Mouse (Mus musculus) neutrophil, adult 5-6 weeks (primary cell): Measurements from ENCODE around the gene Borcs7. TPM values are rescaled to one million over a fixed set of nuclear protein-coding genes. Genes with fewer than 3 reads are reported as not detected.

Experiments used
- ATAC-seq: fragments of 151-379, 151-347 bp; 2 replicates; pipeline ENCODE4 v1.8.0; 2017; ENCODE audit warnings: mild to moderate bottlenecking, moderate TSS enrichment; ENCODE audit not compliant: insufficient number of reproducible peaks, poor library complexity, low FRiP score, severe bottlenecking; ENCODE audit errors: extremely low read depth
- total RNA-seq: library from RNA; stranded (forward); fragments of 200-1000 nt; gene quantifications from 2 replicates; pipeline ENCODE4 v1.2.3, GENCODE M21; 2017

Gene Borcs7
- 3.8 and 4.3 TPM in 2 replicates for total RNA-seq

DNA sequence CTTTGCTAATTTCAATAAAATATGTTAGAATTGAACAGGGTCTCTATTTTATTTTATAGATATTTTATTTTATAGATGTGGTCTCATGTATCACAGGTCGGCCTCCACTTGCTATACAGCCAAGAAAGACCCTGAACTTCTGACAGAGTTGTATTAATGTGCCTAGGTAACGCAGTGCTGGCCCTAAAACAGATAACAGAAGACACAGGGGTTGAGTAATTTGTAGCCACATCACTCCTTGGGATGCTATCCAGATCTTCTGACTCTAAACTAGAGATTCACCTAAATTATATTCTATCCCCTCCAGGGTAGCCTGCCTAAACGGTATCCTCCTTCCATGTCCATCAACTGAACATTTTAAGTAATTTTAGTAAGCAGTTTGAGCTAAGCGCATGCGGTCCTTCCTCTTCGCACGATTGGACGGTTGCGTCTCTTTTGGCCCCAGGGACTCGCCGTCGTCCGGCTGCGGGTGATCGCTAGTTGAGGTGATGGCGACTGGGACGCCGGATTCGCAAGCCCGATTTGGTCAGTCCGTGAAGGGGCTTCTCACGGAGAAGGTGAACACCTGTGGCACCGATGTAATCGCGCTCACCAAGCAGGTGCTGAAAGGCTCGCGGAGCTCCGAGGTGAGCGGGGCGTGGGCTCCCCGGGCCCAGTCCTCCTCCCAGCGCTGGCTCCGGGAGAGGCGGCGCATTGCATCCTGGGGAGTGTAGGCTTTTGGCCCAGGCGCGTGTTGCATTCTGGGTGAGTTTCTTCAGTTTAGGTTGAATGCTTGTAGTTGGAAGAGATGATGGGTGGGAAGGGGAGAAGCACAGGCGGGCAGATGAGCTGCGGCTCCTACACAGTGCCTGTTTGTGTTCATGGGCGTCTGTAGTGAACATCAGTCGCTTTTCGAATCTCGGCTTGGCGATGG is at the start of gene Borcs7:
Gene Borcs7, plus strand, starts transcription at position 447 of the 913 bp plus-strand sequence.
- ATAC-seq, result peak; percentile 92

DNA sequence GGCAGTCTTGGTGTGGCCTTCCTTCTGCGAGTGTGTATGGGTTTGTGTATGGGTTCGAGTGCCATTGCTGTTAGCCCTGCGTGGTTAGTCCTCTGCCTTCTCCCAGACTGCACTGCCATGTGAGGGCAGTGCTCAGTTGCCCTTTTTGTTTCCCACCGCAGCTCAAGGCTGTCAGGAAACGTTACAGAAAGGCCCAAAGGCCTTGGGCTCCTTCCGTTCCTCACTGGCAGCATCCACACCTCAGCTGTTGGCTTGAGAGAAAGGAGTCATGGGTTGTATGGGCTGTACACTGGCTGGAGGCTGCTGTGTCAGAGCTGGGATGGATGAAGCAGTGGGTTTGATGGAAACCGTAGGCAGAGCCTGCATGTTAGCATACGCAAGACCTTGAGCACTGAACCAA is 48.9 kb upstream of the Borcs7 start:
- no peak for ATAC-seq

DNA sequence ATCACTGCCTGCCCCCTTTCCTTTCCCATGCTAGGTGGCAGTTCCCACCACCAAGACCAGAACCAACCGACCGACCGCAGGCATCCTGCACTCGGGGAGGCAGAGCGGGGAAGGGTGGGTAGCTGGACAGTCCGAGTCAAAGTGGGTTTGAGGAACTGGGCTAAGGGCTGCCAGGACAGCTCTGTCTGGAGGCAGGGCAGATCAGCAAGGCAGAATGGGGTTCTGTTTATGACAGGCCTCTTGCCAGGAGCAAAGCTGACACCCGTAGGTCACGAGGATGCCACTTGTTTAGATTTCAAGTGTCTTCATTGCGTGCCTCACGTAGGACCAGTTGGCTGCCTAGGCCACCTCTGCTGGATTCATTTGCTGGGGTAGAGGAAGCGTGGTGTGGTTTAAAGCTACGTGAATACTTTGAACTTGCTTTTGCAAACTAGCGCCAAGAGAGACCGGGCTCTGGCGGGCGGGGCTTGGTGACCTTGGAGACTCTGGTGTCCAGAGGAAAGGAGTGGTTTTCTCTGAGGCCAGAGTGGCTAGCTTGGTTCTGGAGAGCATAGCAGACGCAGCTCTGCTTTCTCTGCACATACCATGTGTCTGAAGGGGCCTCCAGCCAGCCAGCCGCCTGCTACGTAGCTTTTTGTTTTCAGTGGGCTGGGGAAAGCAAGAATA is 48.2 kb upstream of the Borcs7 start:
- ATAC-seq, result no peak

DNA sequence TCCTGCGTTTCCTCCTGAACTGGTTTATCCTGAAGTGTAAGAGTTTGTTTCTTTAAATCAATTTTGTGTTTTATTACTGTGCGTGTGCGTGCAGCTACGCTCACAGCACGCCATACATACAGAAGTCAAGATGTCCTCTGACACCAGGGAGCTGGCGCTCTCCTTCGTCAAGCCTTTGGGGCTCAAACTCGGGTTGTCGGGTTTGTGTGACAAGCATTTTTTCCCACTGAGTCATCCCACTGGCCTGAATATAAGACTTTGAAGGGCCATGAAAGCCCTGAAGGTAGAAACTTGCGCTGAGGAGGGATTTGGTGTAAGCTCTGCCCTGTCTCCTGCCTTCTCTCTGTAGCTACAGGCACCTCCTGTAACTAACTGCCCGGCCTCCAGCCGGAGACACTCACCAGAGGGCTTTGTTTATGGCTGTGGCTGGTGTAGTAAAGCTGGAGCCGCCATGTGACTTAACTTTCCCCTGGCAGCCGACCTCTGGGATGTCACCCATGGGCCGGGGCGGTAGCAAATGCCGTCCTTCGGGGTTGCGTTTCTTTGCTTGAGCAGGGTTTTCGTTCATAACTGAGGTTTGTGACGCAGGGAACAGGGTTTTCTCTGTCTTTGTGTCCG is 47.5 kb upstream of the Borcs7 start:
- ATAC-seq, result no peak

DNA sequence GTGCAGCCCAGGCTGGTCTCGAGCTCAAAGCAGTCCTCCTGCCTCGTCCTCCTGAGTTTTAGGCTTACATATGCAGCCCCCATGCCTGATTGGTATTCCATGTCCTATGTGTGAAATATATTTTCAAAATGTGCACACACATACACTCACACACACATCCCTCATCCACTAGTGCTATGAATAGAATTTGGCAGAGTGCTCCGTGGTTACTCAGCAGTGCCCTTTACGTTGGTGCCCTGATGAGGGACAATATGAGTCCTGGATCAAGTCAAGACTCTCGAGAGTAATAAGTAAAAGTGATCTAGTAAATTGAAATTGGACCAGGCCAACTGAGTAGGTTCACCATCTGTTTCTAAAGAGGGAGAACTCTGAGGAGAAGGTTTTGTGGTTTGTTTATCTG is 46.5 kb upstream of the Borcs7 start:
- no peak for ATAC-seq

DNA sequence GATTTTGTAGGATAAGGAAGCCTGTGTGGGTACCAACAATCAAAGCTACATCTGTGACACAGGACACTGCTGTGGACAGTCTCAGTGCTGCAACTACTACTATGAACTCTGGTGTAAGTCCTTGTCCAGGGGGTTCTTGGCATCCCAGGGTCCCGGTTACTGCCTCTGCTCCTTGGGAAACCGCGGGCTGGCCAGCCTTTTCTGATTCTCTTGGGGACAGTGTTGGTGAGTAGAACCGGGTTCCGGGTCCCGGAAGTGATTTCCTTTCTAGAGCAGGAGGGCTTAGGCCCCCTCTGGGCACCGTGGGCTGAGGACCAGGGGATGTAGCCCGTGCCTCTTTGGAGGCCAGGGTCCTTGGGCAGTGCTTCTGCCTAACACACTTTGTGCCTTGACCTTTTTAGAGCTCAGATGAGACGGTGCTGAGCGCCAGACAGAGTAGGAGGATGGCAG is 45.3 kb upstream of the Borcs7 start:
- ATAC-seq, result no peak

DNA sequence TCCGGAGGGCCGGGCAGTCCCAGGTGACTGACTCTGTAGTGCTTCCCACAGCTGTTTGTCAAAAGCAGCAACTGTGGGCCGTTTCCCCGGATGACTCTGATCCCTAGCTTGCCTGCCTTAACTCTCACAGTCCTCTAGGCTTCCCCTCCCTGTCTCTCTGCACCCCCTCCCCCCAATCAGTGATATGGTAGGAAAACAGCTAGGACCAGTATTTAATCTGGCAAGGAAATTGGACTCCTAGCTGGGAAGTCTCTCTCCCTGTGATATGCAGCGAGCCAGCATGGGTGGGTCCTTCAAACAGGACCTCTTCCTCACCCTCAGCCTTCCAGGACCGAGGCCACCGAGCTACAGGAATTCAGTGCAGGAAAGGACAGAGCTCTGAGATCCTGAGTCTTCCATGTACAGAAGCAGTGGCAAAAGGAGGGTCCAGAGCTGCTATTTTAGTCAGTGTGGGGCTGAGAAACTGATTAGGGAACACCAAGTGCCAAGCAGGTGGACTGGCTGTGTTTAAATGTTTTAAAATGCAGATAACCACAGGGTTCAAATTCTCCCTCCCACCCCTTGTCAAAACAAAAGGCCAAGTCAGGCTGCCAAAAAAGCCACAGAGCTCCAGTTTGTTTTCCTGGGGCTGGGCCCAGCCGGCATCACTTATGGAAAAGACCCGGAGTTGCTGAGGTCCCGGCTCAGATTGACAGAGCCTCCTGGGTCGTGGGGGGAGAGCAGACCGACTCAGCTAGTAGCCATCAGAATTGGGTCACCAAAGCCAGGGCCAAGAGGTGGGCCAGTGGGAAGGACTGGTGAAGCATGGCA is 44.7 kb upstream of the Borcs7 start:
- no peak for ATAC-seq

DNA sequence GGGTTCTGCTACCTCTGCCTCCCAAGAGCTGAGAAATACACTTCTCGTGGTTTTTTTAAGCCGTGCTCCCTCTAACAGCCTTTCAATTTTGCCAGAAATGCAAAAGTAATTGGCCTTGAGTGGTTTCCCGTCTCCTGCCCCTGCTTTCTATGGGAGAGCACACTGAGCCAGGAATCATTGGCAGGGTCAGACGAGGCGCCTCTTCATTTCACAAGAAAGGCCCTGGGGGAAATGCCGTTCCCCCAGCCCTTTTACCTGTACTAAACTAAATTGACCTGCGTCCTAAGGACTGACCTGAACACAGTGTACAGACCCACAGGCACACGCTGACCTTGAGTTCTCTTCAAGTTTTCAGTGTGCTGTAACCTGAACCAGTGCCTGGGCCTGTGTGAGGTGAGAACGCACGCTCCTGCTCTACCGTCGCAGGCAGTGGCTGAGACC is 43.6 kb upstream of the Borcs7 start:
- ATAC-seq, result no peak

DNA sequence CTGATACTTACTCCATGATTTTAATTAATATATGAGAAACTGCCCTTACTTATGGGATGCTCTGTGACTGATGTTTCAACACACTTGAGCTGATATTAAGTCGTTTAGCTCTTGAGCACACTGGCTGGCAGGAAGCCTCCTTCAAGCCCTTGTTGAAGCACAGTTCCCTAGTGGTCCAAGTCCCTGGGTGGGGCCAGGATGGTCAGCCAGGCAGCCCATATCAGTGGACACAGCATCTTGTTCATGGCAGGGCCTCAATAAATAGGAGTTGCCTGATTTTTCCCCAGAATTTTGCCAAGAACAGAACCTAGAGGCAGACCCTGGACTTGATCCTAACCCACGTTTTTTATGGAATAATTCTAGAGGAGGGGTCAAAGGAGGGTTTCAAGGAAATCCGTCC is 42.5 kb upstream of the Borcs7 start:
- no peak for ATAC-seq

DNA sequence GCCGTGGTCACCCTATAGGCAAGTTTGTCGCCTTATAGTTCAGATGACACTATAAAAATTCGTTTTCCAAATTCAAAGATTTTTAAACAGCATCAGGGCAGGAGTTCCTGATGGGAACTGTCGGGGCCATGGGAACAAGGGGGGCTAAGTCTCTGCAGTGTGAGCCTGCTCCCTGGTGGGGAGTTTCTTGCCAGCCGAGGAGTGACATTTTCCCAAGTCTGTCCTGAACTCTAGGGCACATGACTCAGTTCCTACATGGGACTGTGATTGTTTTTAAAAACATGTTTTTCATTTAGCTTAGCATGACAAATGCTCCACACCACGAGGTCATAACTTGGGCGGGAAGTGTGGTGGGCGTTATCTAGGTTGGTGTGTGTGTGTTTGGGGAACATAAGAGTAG is 41.9 kb upstream of the Borcs7 start:
- ATAC-seq, result no peak

DNA sequence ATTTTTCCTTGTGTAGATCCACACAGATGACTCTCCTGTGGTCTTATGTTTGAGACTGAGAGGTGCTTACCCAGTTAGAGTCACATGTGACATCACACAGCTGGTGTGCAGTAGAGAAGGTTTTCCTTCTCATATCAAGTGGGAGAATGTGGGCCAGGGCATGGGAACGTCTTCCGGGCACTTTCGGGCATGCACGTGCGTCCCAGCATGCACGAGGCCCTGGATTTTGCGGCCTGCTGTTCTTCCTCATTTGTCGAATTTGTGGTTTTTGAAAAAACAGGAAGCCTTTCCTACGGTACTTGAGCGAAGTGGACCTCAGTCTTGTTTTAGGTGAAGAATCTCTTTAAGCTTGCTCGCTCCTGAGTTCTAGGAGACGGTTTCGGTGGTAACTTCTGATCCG is 41.1 kb upstream of the Borcs7 start:
- ATAC-seq, result peak; percentile 51

DNA sequence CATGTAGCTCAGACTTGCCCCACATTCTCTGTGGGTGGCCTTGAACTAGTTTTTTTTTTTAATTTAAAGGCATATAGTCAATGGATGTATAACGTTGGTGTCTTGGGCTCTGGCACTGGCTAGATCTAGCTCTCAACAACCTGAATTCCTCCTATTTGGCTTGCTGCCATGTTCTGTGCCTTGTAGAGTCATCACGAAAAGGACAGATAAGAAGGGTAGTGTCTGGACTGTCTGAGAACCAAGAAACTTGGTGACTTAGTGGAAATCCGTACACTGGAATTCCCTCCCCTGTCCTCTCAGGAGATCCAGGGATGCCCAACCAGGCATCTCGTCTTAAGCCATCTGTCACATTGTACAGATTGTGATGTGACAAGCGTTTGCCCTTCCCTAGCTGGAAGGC is 36.5 kb upstream of the Borcs7 start:
- no peak for ATAC-seq

DNA sequence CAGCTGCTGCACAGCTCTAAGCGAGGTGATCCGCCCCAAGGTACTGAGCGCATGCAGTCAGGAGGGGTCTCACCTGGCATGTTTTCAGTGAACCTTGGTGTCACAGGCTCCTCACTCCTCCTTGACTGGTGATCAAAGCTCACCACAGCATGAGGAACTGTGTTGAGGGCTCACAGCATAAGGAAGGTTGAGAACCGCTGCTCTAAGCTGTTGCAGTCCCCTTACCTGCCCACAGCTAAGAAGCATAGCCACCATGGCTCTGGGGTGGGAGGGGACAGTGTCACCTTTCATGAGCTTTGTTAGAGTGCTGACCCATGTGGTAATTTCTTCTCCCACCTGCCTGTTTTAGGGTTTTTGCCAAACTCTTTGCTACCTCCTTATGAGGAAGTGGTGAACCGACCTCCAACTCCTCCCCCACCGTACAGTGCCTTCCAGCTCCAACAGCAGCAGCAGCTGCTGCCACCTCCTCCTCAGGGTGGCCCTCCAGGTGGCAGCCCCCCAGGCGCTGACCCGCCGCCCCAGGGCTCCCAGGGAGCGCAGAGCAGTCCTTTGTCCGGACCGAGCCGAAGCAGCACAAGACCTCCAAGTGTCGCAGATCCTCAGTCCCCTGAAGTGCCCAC is 36.0 kb upstream of the Borcs7 start:
- ATAC-seq, result peak; percentile 27; the same call in 1 of the 2 replicates

DNA sequence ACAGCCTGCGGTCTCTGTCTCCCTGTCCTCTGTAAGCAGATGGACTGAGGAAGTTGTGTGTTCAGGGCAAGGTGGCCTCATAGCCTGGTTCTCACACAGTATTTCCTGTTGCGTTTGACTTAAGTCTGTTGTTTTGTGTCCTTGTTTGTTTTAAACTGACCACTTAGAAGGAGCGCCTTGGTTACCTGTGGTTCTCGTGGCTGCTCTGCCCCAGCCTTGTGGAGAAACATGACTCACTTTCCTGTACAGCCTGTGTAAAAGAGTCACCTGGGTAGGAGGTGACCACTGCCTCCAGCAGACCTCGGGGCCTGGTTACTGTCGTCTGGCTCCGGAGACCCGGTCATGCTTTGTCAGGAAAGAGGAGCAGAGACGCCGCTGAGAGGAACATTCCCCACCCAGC is 34.1 kb upstream of the Borcs7 start:
- ATAC-seq, result peak; percentile 67

DNA sequence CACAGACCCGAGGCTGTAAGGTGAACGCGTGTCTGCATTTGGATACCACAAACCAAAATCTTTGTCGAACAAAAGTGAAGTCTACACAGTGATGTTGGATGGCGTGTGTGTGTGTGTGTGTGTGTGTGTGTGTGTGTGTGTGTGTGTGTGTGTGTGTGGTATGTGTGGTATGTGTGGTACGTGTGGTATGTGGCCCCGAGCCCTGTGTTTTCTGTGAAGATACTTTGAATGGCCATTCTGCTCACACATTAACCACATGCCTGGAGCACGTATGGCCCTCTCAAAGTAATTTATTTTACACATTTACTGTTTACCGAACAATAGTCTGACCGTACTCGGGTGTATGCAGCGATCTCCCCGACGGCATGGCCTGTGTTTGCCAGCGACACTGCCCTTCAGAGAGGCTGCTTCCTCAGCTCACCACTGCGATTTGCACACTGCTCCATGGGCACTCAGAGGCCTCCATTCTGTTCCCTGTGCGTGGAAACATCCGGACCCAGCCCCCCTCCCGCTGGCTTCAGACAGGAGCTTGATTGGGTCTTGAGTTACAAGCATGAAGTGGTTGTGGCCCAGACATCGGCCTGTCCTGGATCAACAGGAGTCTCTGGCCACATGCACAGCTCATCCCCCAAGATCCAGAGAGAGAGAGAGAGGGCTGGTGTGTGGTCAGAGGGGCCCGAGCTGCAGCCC is 33.4 kb upstream of the Borcs7 start:
- no peak for ATAC-seq

DNA sequence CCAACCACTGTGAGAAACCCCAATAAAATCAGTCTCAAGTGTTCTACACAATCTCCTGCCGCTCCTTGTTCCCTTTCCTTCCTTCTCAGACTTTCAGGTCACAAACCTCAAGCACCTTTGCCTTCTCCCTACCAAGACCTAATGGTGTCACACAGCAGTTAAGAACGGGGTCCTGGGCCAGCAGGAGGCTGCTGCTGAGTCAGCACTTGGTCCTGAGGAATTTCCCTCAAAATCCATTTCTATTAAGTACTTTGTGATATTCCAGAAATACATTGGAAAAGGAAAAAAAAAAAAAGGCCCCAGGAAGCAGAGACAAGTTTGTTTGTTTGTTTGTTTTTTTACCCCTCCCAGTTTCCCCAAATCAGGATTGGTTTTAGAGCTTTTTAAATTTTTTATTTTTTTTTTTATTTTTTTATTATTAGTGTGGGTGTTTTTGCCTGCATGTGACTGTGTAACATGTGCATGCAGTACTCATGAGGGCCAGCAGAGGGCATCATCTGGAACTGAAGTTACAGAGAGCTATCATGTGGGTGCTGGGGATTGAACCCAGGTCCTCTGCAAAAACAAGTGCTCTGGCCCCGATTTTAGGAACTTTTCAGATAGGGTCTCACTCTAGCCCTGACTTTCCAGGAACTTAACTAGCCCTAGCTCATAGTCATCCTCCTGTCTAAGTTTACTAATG is 32.2 kb upstream of the Borcs7 start:
- ATAC-seq, result no peak

DNA sequence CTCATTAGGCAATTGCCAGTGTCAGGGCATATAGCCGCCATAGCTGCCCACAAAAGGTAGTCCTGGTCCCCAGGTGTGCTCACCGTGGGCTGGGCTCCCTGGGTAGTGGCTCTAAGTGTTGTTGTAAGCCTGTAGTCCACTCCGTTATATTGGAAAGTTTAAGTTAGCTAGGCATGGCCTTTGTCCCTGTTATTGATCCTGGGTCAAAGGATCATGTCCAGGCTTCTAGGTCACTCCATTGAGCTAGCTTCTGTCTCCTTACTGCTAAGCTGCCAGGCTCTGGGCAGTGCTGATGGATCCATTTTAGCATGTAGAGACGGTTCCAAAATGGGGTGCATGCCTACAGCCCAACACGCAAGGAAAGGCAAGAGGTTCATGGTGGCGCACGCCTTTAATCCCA is 31.4 kb upstream of the Borcs7 start:
- no peak for ATAC-seq

DNA sequence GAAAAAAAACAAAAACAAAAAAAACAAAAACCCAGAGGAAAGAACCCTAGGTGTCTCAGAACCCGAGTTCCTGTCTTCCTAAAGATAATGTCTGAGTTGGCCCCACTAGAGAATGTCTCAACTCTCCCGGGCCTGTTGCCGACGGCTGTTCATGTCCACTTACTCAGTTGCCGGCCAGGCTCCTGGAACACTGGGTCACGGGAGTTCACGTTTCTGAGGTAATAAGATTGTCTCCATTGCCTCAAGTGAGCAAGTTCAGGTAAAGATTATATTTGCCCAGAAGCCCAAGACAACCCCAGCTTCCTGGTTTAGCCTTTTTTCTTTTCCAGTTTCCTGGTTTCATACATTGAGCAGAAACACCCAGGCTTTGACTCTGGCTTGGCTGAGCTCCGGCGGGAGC is 30.9 kb upstream of the Borcs7 start:
- ATAC-seq, result no peak
